Mouse (Mus musculus): ENCODE measurements at regions not wholly inside any gene's neighbourhood (a gene's known extent, or its start where the extent isn't known, plus 50 kb on each side); places are given as distances from the start of the nearest gene placed in this dataset.

- DNase-seq (ENCODE audit: low spot score in 2 of 2): no peak
Observed at GRCm38 (mm10) chr16:77537351-77537750, 64.5 kb downstream of the Gm11146 start.

GRCm38 (mm10) chr16:77536746-77537145, 65.1 kb downstream of the Gm11146 start:
- peak; percentile 45 to 58 for DNase-seq (ENCODE audit: low spot score in 2 of 2)

GRCm38 (mm10) chr16:77536314-77536713, 65.6 kb downstream of the Gm11146 start:
- peak in 1 of 2 experiments; percentile 21 for DNase-seq (ENCODE audit: low spot score in 2 of 2)

- DNase-seq (ENCODE audit: low spot score in 2 of 2): no peak
Observed at GRCm38 (mm10) chr16:77535021-77535420, 66.9 kb downstream of the Gm11146 start.

- no peak for DNase-seq (ENCODE audit: low spot score in 2 of 2)
Observed at GRCm38 (mm10) chr16:77531596-77531995, 70.3 kb downstream of the Gm11146 start.

- DNase-seq (ENCODE audit: low spot score in 2 of 2): no peak
Observed at GRCm38 (mm10) chr16:77527951-77528350, 73.9 kb downstream of the Gm11146 start.

- DNase-seq (ENCODE audit: low spot score in 2 of 2): no peak
Observed at GRCm38 (mm10) chr16:77514606-77515005, 87.3 kb downstream of the Gm11146 start.

- DNase-seq (ENCODE audit: low spot score in 2 of 2): no peak
Observed at GRCm38 (mm10) chr16:77503556-77503955, 98.3 kb downstream of the Gm11146 start.

- no peak for DNase-seq (ENCODE audit: low spot score in 2 of 2)
Observed at GRCm38 (mm10) chr16:77502916-77503315, 99.0 kb downstream of the Gm11146 start.

GRCm38 (mm10) chr16:77502026-77502425, 99.9 kb downstream of the Gm11146 start:
- no peak for DNase-seq (ENCODE audit: low spot score in 2 of 2)

- no peak for DNase-seq (ENCODE audit: low spot score in 2 of 2)
Observed at GRCm38 (mm10) chr16:77500981-77501380, 100.9 kb downstream of the Gm11146 start.

- peak in 1 of 2 experiments; percentile 36 for DNase-seq (ENCODE audit: low spot score in 2 of 2)
Observed at GRCm38 (mm10) chr16:77500413-77500812, 101.5 kb downstream of the Gm11146 start.

GRCm38 (mm10) chr16:77499537-77500301, 102.2 kb downstream of the Gm11146 start:
- peak; percentile 75 to 86 for DNase-seq (ENCODE audit: low spot score in 2 of 2)

- DNase-seq (ENCODE audit: low spot score in 2 of 2): no peak
Observed at GRCm38 (mm10) chr16:77495310-77495709, 106.6 kb downstream of the Gm11146 start.

GRCm38 (mm10) chr16:77494042-77494441, 107.9 kb downstream of the Gm11146 start:
- no peak for DNase-seq (ENCODE audit: low spot score in 2 of 2)

- DNase-seq (ENCODE audit: low spot score in 2 of 2): no peak
Observed at GRCm38 (mm10) chr16:77488155-77488554, 113.7 kb downstream of the Gm11146 start.

- DNase-seq (ENCODE audit: low spot score in 2 of 2): no peak
Observed at GRCm38 (mm10) chr16:77479812-77480211, 122.1 kb downstream of the Gm11146 start.

GRCm38 (mm10) chr16:77471868-77472267, 130.0 kb downstream of the Gm11146 start:
- no peak for DNase-seq (ENCODE audit: low spot score in 2 of 2)

GRCm38 (mm10) chr16:77469903-77470302, 132.0 kb downstream of the Gm11146 start:
- peak; percentile 20 to 22 for DNase-seq (ENCODE audit: low spot score in 2 of 2)

- no peak for DNase-seq (ENCODE audit: low spot score in 2 of 2)
Observed at GRCm38 (mm10) chr16:77469328-77469875, 132.5 kb downstream of the Gm11146 start.

- DNase-seq (ENCODE audit: low spot score in 2 of 2): no peak
Observed at GRCm38 (mm10) chr16:77467216-77467615, 134.7 kb downstream of the Gm11146 start.

GRCm38 (mm10) chr16:77464623-77465022, 137.3 kb downstream of the Gm11146 start:
- no peak for DNase-seq (ENCODE audit: low spot score in 2 of 2)

- no peak for DNase-seq (ENCODE audit: low spot score in 2 of 2)
Observed at GRCm38 (mm10) chr16:77461922-77462321, 140.0 kb downstream of the Gm11146 start.

Measured in frontal cortex, postnatal 36 days (tissue).